Mouse (Mus musculus) frontal cortex, adult (tissue): ENCODE measurements around the gene Minos1.

Source experiments
- ATAC-seq: cut with Nextera tagmentation; 2 replicates; pipeline ENCODE4 v1.9.2; 2017; ENCODE audit warnings: mild to moderate bottlenecking, moderate library complexity, mixed read lengths; ENCODE audit not compliant: low TSS enrichment

Gene Minos1

GRCm38 (mm10) chr4:139064831-139065230, 66.1 kb downstream of the Minos1 start:
- no peak for ATAC-seq

GRCm38 (mm10) chr4:139059569-139059968, 71.3 kb downstream of the Minos1 start:
- no peak for ATAC-seq

- ATAC-seq: no peak
These were observed 72.9 kb downstream of the Minos1 start for GRCm38 (mm10) chr4:139058029-139058428.

- ATAC-seq: no peak
These were observed 73.6 kb downstream of the Minos1 start for GRCm38 (mm10) chr4:139057291-139057690.

- ATAC-seq: no peak
These were observed 75.2 kb downstream of the Minos1 start for GRCm38 (mm10) chr4:139055744-139056143.

GRCm38 (mm10) chr4:139055336-139055735, 75.6 kb downstream of the Minos1 start:
- ATAC-seq: no peak

- ATAC-seq: peak; percentile 35; the same call in 1 of the 2 replicates
These were observed 76.5 kb downstream of the Minos1 start for GRCm38 (mm10) chr4:139054300-139054923.

GRCm38 (mm10) chr4:139053391-139053790, 77.5 kb downstream of the Minos1 start:
- no peak for ATAC-seq

- ATAC-seq: no peak
These were observed 78.1 kb downstream of the Minos1 start for GRCm38 (mm10) chr4:139052796-139053195.
